Mouse (Mus musculus) embryonic facial prominence, embryonic 13.5 days (tissue): Measurements from ENCODE around the gene Ddx51. TPM values are rescaled to one million over a fixed set of nuclear protein-coding genes. Genes with fewer than 3 reads are reported as not detected.
A peak's percentile ranks its signal among the peaks of the same experiment; 100 is the strongest.

Experiments used
- ATAC-seq: fragments of 200-750 bp; cut with Nextera tagmentation; 2 replicates; pipeline ENCODE4 v1.8.0; 2017; ENCODE audit warnings: low read depth; ENCODE audit not compliant: insufficient number of reproducible peaks, insufficient read depth, low FRiP score, low TSS enrichment
- H3K27ac ChIP-seq: fragments of 300-500 bp; sonication (generic); 2 replicates; pipeline ENCODE4 v1.5.1; 2015; ENCODE audit warnings: moderate library complexity, mild to moderate bottlenecking, inconsistent platforms
- H3K27me3 ChIP-seq: fragments of 300-500 bp; sonication (generic); 2 replicates; pipeline ENCODE4 v1.6.1; 2015; ENCODE audit warnings: mild to moderate bottlenecking, inconsistent platforms
- H3K36me3 ChIP-seq: fragments of 300-500 bp; sonication (generic); 2 replicates; pipeline ENCODE4 v1.6.1; 2015; ENCODE audit warnings: mild to moderate bottlenecking, inconsistent platforms
- H3K4me1 ChIP-seq: fragments of 300-500 bp; sonication (generic); 2 replicates; pipeline ENCODE4 v1.6.1; 2015; ENCODE audit warnings: inconsistent platforms
- H3K4me2 ChIP-seq: fragments of 300-500 bp; sonication (generic); 2 replicates; pipeline ENCODE4 v1.6.1; 2015; ENCODE audit warnings: moderate library complexity, mild to moderate bottlenecking, inconsistent platforms
- H3K4me3 ChIP-seq: fragments of 300-500 bp; sonication (generic); 2 replicates; pipeline ENCODE4 v1.5.1; 2015; ENCODE audit warnings: mild to moderate bottlenecking, inconsistent platforms
- H3K9ac ChIP-seq: fragments of 300-500 bp; sonication (generic); 2 replicates; pipeline ENCODE4 v1.6.1; 2015; ENCODE audit warnings: mild to moderate bottlenecking, inconsistent platforms
- H3K9me3 ChIP-seq: fragments of 300-500 bp; sonication (generic); 2 replicates; pipeline ENCODE4 v1.6.1; 2016; ENCODE audit warnings: inconsistent platforms
- WGBS: fragments of 180-500 bp; shearing (Covaris S2); methylation state at CpG from one replicate; pipeline ENCODE4 v1.1.7; 2015; ENCODE audit warnings: mixed read lengths; 5-methylcytosine and 5-hydroxymethylcytosine counted together
- polyA plus RNA-seq: library from polyadenylated mRNA; unstranded; fragments of >200 nt; fragmentation: Nextera tagmentation; extraction: Ambion mirVana; gene quantifications from 2 replicates; pipeline ENCODE4 v1.2.1, GENCODE M21; 2015

The Ddx51 gene
- polyA plus RNA-seq, 1 experiment from 2014 or later: 32.0 TPM

GRCm38 (mm10) chr5:110624319-110624718, 28.9 kb upstream of the Ddx51 start:
- Histone ChIP-seq H3K9ac (no peak overlapping the region), H3K4me3 (no peak overlapping the region), H3K36me3 (no peaks in the 10 kb centered on the region), H3K4me2 (no peak overlapping the region), H3K27ac (no peak overlapping the region), H3K27me3 (peaks cover 5% of the 10 kb centered on the region; the same call in 1 of the 2 replicates), H3K9me3 (no peaks in the 10 kb centered on the region), H3K4me1 (peaks cover 6% of the 10 kb centered on the region; the same call in 1 of the 2 replicates)
- ATAC-seq: no peak
- WGBS: 64% methylated on average over 2 of the region's 2 CpGs

- ATAC-seq: no peak
- WGBS: 74% methylated on average over 10 of the region's 10 CpGs
- Histone ChIP-seq H3K9me3 (no peaks in the 10 kb centered on the region), H3K27me3 (peaks cover 5% of the 10 kb centered on the region; the same call in 1 of the 2 replicates), H3K4me3 (no peak overlapping the region), H3K27ac (no peak overlapping the region), H3K36me3 (no peaks in the 10 kb centered on the region), H3K9ac (no peak overlapping the region), H3K4me2 (no peak overlapping the region), H3K4me1 (peaks cover 6% of the 10 kb centered on the region; the same call in 1 of the 2 replicates)
Measured at GRCm38 (mm10) chr5:110627351-110627750, 25.9 kb upstream of the Ddx51 start.

- H3K36me3 ChIP-seq: no peaks in the 10 kb centered on the region
- ATAC-seq: no peak
- WGBS: 19% methylated on average over 19 of the region's 19 CpGs
- H3K27me3 ChIP-seq: peaks cover 5% of the 10 kb centered on the region; the same call in 1 of the 2 replicates
- H3K4me3 ChIP-seq: no peak overlapping the region; the same call in 1 of the 2 replicates
- peaks cover 6% of the 10 kb centered on the region; the same call in 1 of the 2 replicates for H3K4me1 ChIP-seq
- H3K27ac ChIP-seq: no peak overlapping the region
- H3K4me2 ChIP-seq: peak overlapping the region; percentile 38
- H3K9me3 ChIP-seq: no peaks in the 10 kb centered on the region
- no peak overlapping the region for H3K9ac ChIP-seq
Measured at GRCm38 (mm10) chr5:110628156-110628555, 25.1 kb upstream of the Ddx51 start.

GRCm38 (mm10) chr5:110629525-110630120, 23.6 kb upstream of the Ddx51 start:
- Histone ChIP-seq H3K4me3 (no peak overlapping the region), H3K36me3 (no peaks in the 10 kb centered on the region), H3K27ac (no peak overlapping the region), H3K9ac (no peak overlapping the region), H3K27me3 (peaks cover 5% of the 10 kb centered on the region; the same call in 1 of the 2 replicates), H3K4me2 (no peak overlapping the region), H3K9me3 (no peaks in the 10 kb centered on the region), H3K4me1 (peaks cover 6% of the 10 kb centered on the region; the same call in 1 of the 2 replicates)
- ATAC-seq: no peak
- WGBS: 75% methylated on average over 2 of the region's 2 CpGs

GRCm38 (mm10) chr5:110635951-110636707, 17.1 kb upstream of the Ddx51 start:
- no peaks in the 10 kb centered on the region for H3K36me3 ChIP-seq
- 0 out of 2 replicates have a peak, but pooled peaks cover 4% of the 10 kb centered on the region for H3K4me1 ChIP-seq
- no peak overlapping the region for H3K9ac ChIP-seq
- no peak overlapping the region for H3K4me3 ChIP-seq
- WGBS: 30% methylated on average over 6 of the region's 6 CpGs
- no peak overlapping the region for H3K4me2 ChIP-seq
- no peaks in the 10 kb centered on the region for H3K27me3 ChIP-seq
- ATAC-seq: no peak
- no peak overlapping the region for H3K27ac ChIP-seq
- no peaks in the 10 kb centered on the region for H3K9me3 ChIP-seq

- Histone ChIP-seq H3K4me2 (no peak overlapping the region), H3K27me3 (no peaks in the 10 kb centered on the region), H3K27ac (no peak overlapping the region), H3K9me3 (no peaks in the 10 kb centered on the region), H3K9ac (no peak overlapping the region), H3K4me3 (no peak overlapping the region), H3K4me1 (0 out of 2 replicates have a peak, but pooled peaks cover 4% of the 10 kb centered on the region), H3K36me3 (no peaks in the 10 kb centered on the region)
- WGBS: 83% methylated on average over 7 of the region's 7 CpGs
- no peak for ATAC-seq
Measured at GRCm38 (mm10) chr5:110638306-110639074, 14.8 kb upstream of the Ddx51 start.

- Histone ChIP-seq H3K4me3 (peak overlapping the region; percentile 20; the same call in 1 of the 2 replicates), H3K27me3 (no peaks in the 10 kb centered on the region), H3K27ac (no peak overlapping the region), H3K4me2 (peak overlapping the region; percentile 51), H3K4me1 (0 out of 2 replicates have a peak, but pooled peaks cover 4% of the 10 kb centered on the region), H3K36me3 (no peaks in the 10 kb centered on the region), H3K9me3 (no peaks in the 10 kb centered on the region), H3K9ac (0 out of 2 replicates have a peak overlapping the region, but pooled peaks have one; percentile 60)
- ATAC-seq: no peak
- WGBS: 24% methylated on average over 12 of the region's 12 CpGs
Measured at GRCm38 (mm10) chr5:110639459-110639858, 13.8 kb upstream of the Ddx51 start.

GRCm38 (mm10) chr5:110646377-110646776, 6.9 kb upstream of the Ddx51 start:
- no peak for ATAC-seq
- H3K27me3 ChIP-seq: no peaks in the 10 kb centered on the region
- H3K9me3 ChIP-seq: no peaks in the 10 kb centered on the region
- no peak overlapping the region for H3K9ac ChIP-seq
- H3K27ac ChIP-seq: no peak overlapping the region
- H3K4me1 ChIP-seq: no peaks in the 10 kb centered on the region
- H3K4me2 ChIP-seq: no peak overlapping the region
- no peak overlapping the region for H3K4me3 ChIP-seq
- peaks cover 64% of the 10 kb centered on the region for H3K36me3 ChIP-seq

- peak overlapping the region; percentile 92 for H3K4me2 ChIP-seq
- peaks cover 17% of the 10 kb centered on the region for H3K4me1 ChIP-seq
- WGBS: 2% methylated on average over 37 of the region's 37 CpGs
- H3K36me3 ChIP-seq: peaks cover 75% of the 10 kb centered on the region
- peak overlapping the region; percentile 92 for H3K9ac ChIP-seq
- H3K4me3 ChIP-seq: peak overlapping the region; percentile 96
- ATAC-seq: no peak
- no peaks in the 10 kb centered on the region for H3K27me3 ChIP-seq
- H3K9me3 ChIP-seq: no peaks in the 10 kb centered on the region
- H3K27ac ChIP-seq: no peak overlapping the region
Measured at GRCm38 (mm10) chr5:110653686-110654085, 435 bp downstream of the Ddx51 start.

GRCm38 (mm10) chr5:110659682-110660081, 6.4 kb downstream of the Ddx51 start:
- H3K27ac ChIP-seq: no peak overlapping the region
- H3K27me3 ChIP-seq: no peaks in the 10 kb centered on the region
- no peak overlapping the region for H3K4me3 ChIP-seq
- H3K9ac ChIP-seq: no peak overlapping the region
- H3K4me1 ChIP-seq: no peaks in the 10 kb centered on the region
- H3K36me3 ChIP-seq: peaks cover 93% of the 10 kb centered on the region
- H3K9me3 ChIP-seq: no peaks in the 10 kb centered on the region
- no peak for ATAC-seq
- no peak overlapping the region for H3K4me2 ChIP-seq

GRCm38 (mm10) chr5:110664041-110664440, 10.8 kb downstream of the Ddx51 start:
- no peak for ATAC-seq
- Histone ChIP-seq H3K4me2 (no peak overlapping the region), H3K27ac (no peak overlapping the region), H3K9ac (no peak overlapping the region), H3K36me3 (peaks cover 94% of the 10 kb centered on the region), H3K9me3 (no peaks in the 10 kb centered on the region), H3K27me3 (no peaks in the 10 kb centered on the region), H3K4me3 (no peak overlapping the region), H3K4me1 (no peaks in the 10 kb centered on the region)
- 89% methylated on average over 2 of the region's 2 CpGs for WGBS
